Mouse (Mus musculus) embryo, embryonic 11.5 days (tissue): ENCODE results near the gene Prss50.

ENCODE experiments used
- DNase-seq: peaks from one replicate; pipeline ENCODE4 v3.0.0-alpha.2; 2012; ENCODE audit warnings: low read depth, low spot score

Prss50 gene

GRCm38 (mm10) chr9:110874660-110875191, 17.0 kb downstream of the Prss50 start:
- DNase-seq, result no peak

DNA sequence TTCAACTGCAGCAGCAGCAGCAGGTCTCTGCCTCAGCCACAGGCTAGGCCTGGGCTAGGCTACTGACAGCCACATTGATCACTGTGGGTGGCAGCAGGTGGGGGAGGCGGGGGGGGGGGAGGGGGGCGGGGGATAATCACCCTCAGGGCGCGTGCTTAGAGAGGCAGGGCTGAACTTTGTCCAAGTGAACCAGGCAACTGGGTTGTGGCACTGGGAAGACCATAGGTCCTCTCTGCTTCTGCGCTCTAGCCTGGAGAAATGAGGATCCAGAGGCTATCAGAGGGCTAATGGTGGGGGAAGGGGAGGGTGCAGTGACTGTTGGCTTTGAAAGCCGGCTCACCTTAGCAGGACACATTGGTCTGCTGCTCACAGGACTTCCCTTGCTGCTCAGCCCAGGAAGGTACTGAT, 17.5 kb downstream of the Prss50 start:
- no peak for DNase-seq

- DNase-seq, result no peak
These were observed 19.6 kb downstream of the Prss50 start for GRCm38 (mm10) chr9:110877353-110877752.

GRCm38 (mm10) chr9:110877888-110878287, 20.1 kb downstream of the Prss50 start:
- no peak for DNase-seq

- DNase-seq, result no peak
These were observed 21.6 kb downstream of the Prss50 start, which contains the start of gene Als2cl for GRCm38 (mm10) chr9:110879191-110879920. Als2cl (plus strand) TSS chr9:110879870.

GRCm38 (mm10) chr9:110879998-110880561, 22.3 kb downstream of the Prss50 start, which contains the start of gene Tmie:
Tmie (minus strand) TSS chr9:110880113.
- no peak for DNase-seq

DNA sequence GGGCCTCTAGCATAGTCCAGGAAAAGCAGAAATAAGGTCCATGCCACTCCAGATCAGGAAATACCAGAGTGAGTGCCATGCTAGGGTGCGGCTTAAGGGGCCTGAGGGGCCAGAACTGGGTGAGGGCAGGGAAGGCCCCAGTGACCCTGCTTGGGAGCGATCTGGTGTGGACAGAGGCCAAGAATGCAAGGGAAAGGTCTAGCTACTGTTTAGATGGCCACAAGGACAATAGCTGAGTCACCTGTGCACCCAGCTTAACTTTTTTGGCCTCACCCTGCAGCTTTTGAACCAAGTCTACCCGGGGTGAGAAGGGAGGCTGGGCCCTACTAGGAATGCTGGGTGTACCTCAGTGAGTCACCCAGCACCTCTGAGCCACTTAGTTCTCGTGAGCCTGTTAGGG, 23.0 kb downstream of the Prss50 start:
- no peak for DNase-seq

- no peak for DNase-seq
These were observed 24.2 kb downstream of the Prss50 start for GRCm38 (mm10) chr9:110881953-110882352.

DNA sequence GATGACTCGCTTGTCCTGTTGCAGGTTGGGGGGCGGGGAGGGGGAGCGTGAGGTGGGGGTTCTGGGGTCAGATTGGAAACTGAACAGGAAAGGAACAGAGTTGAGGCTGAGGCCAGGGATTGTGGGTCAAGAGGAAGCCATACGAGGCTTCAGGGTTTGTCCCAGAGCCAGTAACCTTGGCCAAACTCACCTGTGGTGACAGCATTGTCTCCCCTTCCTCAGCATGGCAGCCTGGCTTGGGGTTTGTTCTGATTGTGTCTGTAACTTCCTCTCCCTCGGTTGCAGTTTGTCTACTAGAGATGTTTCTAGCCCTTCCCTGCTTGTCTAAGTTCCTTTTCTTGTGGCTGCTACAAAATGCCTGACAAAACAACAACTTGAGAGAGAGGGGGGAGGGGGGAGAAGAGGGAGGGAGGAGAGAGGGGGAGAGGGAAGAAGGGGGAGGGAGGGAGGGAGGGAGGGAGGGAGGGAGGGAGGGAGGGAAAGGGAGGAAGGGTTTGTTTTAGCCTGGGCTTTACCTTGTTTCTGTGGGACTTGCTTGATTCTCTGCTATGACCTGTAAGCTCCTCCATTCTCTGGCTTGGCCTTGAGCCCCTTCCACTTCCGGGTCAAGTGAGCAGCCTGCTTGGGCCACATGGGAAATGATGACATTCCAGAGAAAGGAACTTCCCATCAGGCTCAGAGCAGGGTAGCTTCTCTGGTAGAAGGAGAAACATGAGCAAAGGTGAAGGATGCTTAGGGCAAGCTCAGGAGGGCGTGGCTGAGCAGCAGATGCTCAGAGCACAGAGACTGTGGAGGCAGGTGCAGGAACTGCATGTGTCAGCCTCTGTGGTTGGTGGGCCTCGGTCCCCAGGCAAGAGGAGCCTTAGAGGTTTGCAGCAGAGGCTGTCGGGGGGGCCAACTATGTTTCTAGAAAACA, 29.9 kb downstream of the Prss50 start:
- no peak for DNase-seq

DNA sequence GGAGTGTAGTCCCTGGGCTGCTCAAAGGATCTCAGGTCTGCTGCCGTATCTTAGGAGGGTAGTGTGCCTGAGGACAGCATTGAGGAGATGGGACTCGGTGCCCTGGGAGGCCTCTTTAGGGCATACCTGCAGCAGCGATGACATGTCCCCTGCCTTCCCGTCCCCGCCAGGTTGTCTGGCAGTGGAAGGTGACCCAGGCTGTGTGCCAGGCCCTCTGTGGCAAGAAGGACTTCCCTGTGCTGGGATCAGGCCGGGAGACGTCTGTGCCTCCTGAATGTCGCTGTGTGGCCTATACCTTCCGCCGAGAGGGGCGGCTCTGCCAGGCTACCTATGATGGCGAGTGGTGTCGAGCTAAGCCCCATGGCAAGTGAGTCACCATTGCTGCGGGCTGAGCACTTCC, 31.2 kb downstream of the Prss50 start:
- DNase-seq, result no peak

DNA sequence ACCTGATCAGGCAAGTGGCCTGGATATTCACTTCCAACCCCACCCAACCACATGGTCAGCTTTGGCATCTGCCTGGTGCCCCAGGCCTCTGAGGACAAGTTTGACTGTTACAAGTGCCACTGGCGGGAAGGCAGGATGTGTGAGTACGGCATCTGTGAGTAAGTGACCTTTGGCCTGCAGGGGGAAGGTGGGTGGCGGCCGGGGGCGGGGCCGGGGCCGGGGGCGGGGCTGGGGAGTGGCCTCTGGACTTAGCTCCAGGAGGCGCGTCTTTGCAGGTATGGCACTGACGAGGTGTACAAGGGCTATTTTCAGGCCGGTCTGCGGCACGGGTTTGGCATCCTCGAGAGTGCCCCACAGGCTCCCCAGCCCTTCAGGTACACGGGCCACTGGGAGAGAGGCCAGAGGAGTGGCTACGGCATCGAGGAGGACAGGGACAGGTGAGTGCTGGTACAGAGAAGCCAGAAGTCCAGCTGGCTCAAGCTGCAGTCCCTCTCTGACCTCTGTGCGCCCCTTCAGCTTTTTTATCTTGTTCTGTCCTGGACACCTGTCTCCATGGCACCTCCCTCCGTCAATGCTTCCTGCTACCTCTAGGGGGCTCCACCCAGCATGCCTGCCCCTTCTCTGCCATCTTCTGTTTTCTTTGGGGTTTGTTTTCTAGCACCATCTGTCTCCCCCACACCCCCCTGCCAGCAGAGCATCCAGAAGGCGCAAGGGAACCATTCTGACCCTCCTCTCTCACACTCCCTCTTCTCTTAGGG, 32.4 kb downstream of the Prss50 start:
- DNase-seq, result no peak

- no peak for DNase-seq
These were observed 33.5 kb downstream of the Prss50 start for GRCm38 (mm10) chr9:110891077-110891828.

- DNase-seq, result no peak
These were observed 34.8 kb downstream of the Prss50 start for GRCm38 (mm10) chr9:110892552-110892951.

GRCm38 (mm10) chr9:110893429-110893828, 35.7 kb downstream of the Prss50 start:
- no peak for DNase-seq

DNA sequence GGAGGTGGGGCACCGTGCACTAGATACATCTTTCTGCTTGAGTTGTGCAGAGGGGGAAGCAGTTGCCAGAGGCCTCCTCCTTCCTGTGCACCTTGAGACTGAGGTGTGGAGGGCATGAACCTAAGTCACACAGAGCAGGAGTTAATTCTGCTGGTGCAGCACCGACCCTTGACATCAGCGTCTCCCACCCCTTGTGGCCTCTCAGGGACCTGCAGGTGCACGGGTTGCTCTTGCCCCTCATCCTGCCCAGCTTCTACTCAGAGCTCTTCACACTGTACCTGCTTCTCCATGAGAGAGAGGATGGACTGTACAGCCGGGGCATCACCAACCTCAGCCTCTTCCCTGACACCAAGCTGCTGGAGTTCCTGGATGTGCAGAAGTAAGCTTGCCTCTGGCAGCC, 37.7 kb downstream of the Prss50 start:
- DNase-seq, result no peak

DNA sequence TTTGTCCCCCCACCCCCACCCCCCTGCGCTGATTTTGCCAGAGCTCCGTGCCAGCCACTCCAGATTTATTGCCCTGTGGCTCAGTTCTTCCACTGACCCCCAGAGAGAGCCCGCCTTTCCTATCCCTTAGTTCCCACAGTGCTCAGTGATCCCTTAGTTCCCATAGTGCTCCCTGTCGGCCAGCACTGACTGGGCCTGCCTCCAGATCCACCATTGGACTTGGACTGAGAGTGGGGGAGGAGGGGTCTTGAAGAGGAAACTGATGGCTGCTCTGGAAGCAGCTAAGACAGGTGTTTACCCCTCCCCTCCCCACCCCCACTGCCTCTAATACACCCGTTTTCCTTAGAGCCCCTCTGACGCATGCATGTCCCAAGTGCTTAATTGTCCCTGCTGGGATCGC, 38.2 kb downstream of the Prss50 start:
- DNase-seq, result no peak

DNA sequence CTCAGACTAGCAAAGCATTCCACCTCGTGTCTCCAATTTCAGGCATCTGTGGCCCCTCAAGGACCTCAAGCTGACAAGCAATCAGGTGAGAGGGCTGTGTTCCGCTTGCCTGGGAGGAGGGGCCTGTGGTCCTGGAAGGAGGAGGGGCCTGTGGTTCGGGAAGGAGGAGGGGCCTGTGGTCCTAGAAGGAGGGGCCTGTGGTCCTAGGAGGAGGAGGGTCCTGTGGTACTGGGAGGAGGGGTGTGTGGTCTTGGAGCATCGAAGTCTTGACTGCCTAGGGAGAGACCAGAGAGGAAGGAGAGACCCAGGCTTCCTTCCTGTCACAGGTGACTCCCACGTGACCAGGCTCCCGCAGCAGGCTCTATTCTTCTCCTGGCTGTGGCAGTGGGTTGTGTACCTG, 38.8 kb downstream of the Prss50 start:
- DNase-seq, result no peak

DNA sequence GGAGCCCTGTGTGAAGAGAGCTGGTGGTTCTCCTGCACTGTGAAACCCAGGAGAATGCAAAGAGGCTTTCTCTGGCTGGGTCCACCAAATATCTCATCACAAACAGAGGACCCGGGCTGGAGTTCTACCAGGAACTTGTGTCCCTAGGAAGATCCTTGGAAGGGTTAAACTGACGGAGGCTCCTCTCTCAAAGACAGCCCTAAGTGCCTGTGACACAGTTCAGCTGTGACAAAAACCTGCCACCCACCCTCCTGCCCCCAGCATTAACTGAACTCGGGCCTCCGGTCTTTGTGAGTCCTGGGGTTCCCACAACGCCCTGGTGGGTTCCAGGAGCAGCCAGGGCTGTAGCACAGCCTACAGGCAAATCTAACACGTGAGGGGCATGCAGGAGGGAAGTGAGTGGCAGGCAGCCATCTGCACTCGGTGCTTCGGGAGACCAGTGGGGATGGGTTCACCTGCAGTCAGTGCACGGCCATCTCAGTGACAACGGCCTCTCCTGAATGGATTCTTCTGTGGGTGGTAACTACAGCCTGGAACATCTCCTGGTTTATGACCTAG, 41.8 kb downstream of the Prss50 start:
- no peak for DNase-seq

- no peak for DNase-seq
These were observed 43.4 kb downstream of the Prss50 start for GRCm38 (mm10) chr9:110901204-110901603.

DNA sequence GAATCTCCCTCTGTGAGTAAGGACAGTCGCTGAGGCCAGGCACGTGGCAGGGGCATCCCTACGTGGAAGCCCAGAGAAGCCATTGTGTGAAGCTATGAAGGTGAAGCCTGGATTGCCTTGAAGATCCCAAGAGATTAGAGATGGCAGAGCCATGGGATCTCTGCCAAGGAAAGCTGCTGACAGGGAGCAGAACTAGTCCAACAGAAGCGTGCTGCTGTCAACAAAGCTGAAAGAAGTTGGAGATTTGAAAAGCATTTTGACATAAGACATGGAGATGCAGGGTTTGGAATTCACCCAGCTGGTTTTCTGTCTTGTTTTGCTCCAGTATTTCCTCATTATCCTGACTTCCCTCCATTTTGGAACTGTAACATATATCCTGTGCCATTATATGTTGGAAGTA, 44.5 kb downstream of the Prss50 start:
- no peak for DNase-seq
